Mouse (Mus musculus) MEL (cell line): ENCODE results near the gene Lpar3. TPM values are rescaled to one million over a fixed set of nuclear protein-coding genes. Genes with fewer than 3 reads are reported as not detected.

Experiments
- DNase-seq: peaks from one replicate; pipeline ENCODE4 v3.0.0; 2011; ENCODE audit warnings: low read depth, low spot score
- H3K27ac ChIP-seq: 2 replicates; pipeline ENCODE4 v1.5.1; 2012; ENCODE audit warnings: low read depth, mild to moderate bottlenecking, control low read depth, low read length, moderate library complexity; ENCODE audit not compliant: control insufficient read depth
- H3K27me3 ChIP-seq, 2 experiments: fragments of 150-350 bp in 1 of 2; sonication (generic) in 1 of 2; 2 replicates each; pipeline ENCODE4 v1.6.1; 2012; ENCODE audit warnings: low read length in 2 of 2, mild to moderate bottlenecking in 2 of 2, improper control_type of control experiment in 1 of 2, moderate library complexity in 1 of 2; ENCODE audit not compliant: insufficient read depth in 2 of 2, control insufficient read depth in 1 of 2
- H3K36me3 ChIP-seq, 2 experiments: 2 replicates each; pipeline ENCODE4 v1.6.1; 2012 to 2014; ENCODE audit warnings: low read length in 2 of 2, improper control_type of control experiment in 1 of 2, inconsistent platforms in 1 of 2, mild to moderate bottlenecking in 1 of 2; ENCODE audit not compliant: insufficient read depth in 2 of 2, control insufficient read depth in 1 of 2
- H3K4me1 ChIP-seq, 2 experiments: fragments of 150-350 bp in 1 of 2; sonication (generic) in 1 of 2; 2 replicates each; pipeline ENCODE4 v1.6.1; 2012; ENCODE audit warnings: low read length in 2 of 2, improper control_type of control experiment in 1 of 2, mild to moderate bottlenecking in 1 of 2; ENCODE audit not compliant: insufficient read depth in 2 of 2, control insufficient read depth in 1 of 2
- H3K4me3 ChIP-seq, 2 experiments: fragments of 150-350 bp in 1 of 2; sonication (generic) in 1 of 2; 2 replicates each; pipeline ENCODE4 v1.5.1; 2012; ENCODE audit warnings: low read depth in 2 of 2, low read length in 2 of 2, mild to moderate bottlenecking in 2 of 2, moderate library complexity in 2 of 2, control low read depth in 1 of 2, improper control_type of control experiment in 1 of 2; ENCODE audit not compliant: control insufficient read depth in 1 of 2, insufficient read depth in 1 of 2
- H3K79me2 ChIP-seq: 2 replicates; pipeline ENCODE4 v1.6.1; 2012; ENCODE audit warnings: mild to moderate bottlenecking, low read length, moderate library complexity; ENCODE audit not compliant: control insufficient read depth, poor library complexity, insufficient read depth
- H3K9ac ChIP-seq: 2 replicates; pipeline ENCODE4 v1.6.1; 2012; ENCODE audit warnings: low read depth, mild to moderate bottlenecking, control low read depth, low read length, moderate library complexity; ENCODE audit not compliant: control insufficient read depth, poor library complexity, severe bottlenecking
- H3K9me3 ChIP-seq: fragments of 150-350 bp; sonication (generic); replicated peaks from 2 replicates; pipeline ENCODE4 v1.6.1; 2012; ENCODE audit warnings: mild to moderate bottlenecking, low read length, improper control_type of control experiment, moderate library complexity; ENCODE audit not compliant: insufficient read depth
- E2F4 ChIP-seq: IDR thresholded peaks from 2 replicates; pipeline ENCODE4 v1.6.1; 2011; ENCODE audit warnings: low read depth, low read length, improper control_type of control experiment, borderline replicate concordance
- ELF1 ChIP-seq: IDR thresholded peaks from 2 replicates; pipeline ENCODE4 v1.6.1; 2014; ENCODE audit warnings: low read depth, mild to moderate bottlenecking, inconsistent platforms, low read length, improper control_type of control experiment, moderate library complexity
- HCFC1 ChIP-seq: IDR thresholded peaks from 2 replicates; pipeline ENCODE4 v1.6.1; 2012; ENCODE audit warnings: low read depth, mild to moderate bottlenecking, inconsistent platforms, low read length, improper control_type of control experiment, moderate library complexity
- JUND ChIP-seq: IDR thresholded peaks from 2 replicates; pipeline ENCODE4 v1.6.1; 2011; ENCODE audit warnings: low read depth, mild to moderate bottlenecking, improper control_type of control experiment, low read length
- MAFK ChIP-seq: IDR thresholded peaks from 2 replicates; pipeline ENCODE4 v1.6.1; 2011; ENCODE audit warnings: low read depth, mild to moderate bottlenecking, low read length, improper control_type of control experiment, borderline replicate concordance
- MAX ChIP-seq: IDR thresholded peaks from 2 replicates; pipeline ENCODE4 v1.6.1; 2011; ENCODE audit warnings: low read length, improper control_type of control experiment
- MXI1 ChIP-seq: IDR thresholded peaks from 2 replicates; pipeline ENCODE4 v1.6.1; 2011; ENCODE audit warnings: mild to moderate bottlenecking, low read depth, low read length, improper control_type of control experiment
- MYB ChIP-seq: IDR thresholded peaks from 2 replicates; pipeline ENCODE4 v1.6.1; 2011; ENCODE audit warnings: mild to moderate bottlenecking, low read depth, low read length, improper control_type of control experiment
- MYC ChIP-seq: IDR thresholded peaks from 2 replicates; pipeline ENCODE4 v1.6.1; 2011; ENCODE audit warnings: low read depth, mild to moderate bottlenecking, low read length, improper control_type of control experiment, moderate library complexity
- NELFE ChIP-seq: IDR thresholded peaks from 2 replicates; pipeline ENCODE4 v1.6.1; 2011; ENCODE audit warnings: low read depth, low read length, improper control_type of control experiment
- NRF1 ChIP-seq: IDR thresholded peaks from 2 replicates; pipeline ENCODE4 v1.6.1; 2014; ENCODE audit warnings: low read depth, mild to moderate bottlenecking, inconsistent platforms, low read length, improper control_type of control experiment, moderate library complexity; ENCODE audit not compliant: poor library complexity, insufficient read depth, severe bottlenecking
- POLR2AphosphoS2 ChIP-seq: IDR thresholded peaks from 2 replicates; pipeline ENCODE4 v1.6.1; 2011; ENCODE audit warnings: low read length, improper control_type of control experiment
- POLR2AphosphoS5 ChIP-seq: IDR thresholded peaks from 2 replicates; pipeline ENCODE4 v1.6.1; 2012; ENCODE audit warnings: low read depth, borderline replicate concordance, mild to moderate bottlenecking, inconsistent platforms, low read length, moderate library complexity, mixed read lengths
- RAD21 ChIP-seq: IDR thresholded peaks from 2 replicates; pipeline ENCODE4 v1.6.1; 2011; ENCODE audit warnings: mild to moderate bottlenecking, low read depth, low read length, improper control_type of control experiment
- RCOR1 ChIP-seq: IDR thresholded peaks from 2 replicates; pipeline ENCODE4 v1.6.1; 2012; ENCODE audit warnings: low read depth, mild to moderate bottlenecking, inconsistent platforms, low read length, improper control_type of control experiment
- SMC3 ChIP-seq: IDR thresholded peaks from 2 replicates; pipeline ENCODE4 v1.6.1; 2011; ENCODE audit warnings: low read depth, low read length, improper control_type of control experiment
- TBP ChIP-seq: IDR thresholded peaks from 2 replicates; pipeline ENCODE4 v1.8.0; 2011; ENCODE audit warnings: low read depth, low read length, improper control_type of control experiment
- TCF12 ChIP-seq: IDR thresholded peaks from 2 replicates; pipeline ENCODE4 v1.6.1; 2014; ENCODE audit warnings: low read depth, mild to moderate bottlenecking, inconsistent platforms, low read length, improper control_type of control experiment, moderate library complexity
- UBTF ChIP-seq: IDR thresholded peaks from 2 replicates; pipeline ENCODE4 v1.6.1; 2012; ENCODE audit warnings: low read depth, mild to moderate bottlenecking, inconsistent platforms, low read length, improper control_type of control experiment, moderate library complexity, borderline replicate concordance; ENCODE audit not compliant: insufficient read depth
- USF1 ChIP-seq: IDR thresholded peaks from 2 replicates; pipeline ENCODE4 v1.6.1; 2014; ENCODE audit warnings: low read depth, mild to moderate bottlenecking, inconsistent platforms, low read length, improper control_type of control experiment, moderate library complexity
- USF2 ChIP-seq, 2 experiments: IDR thresholded peaks; 2 replicates each; pipeline ENCODE4 v1.6.1; 2011 to 2012; ENCODE audit warnings: improper control_type of control experiment in 2 of 2, low read length in 2 of 2, borderline replicate concordance in 1 of 2, inconsistent platforms in 1 of 2, low read depth in 1 of 2, mild to moderate bottlenecking in 1 of 2; ENCODE audit not compliant: insufficient read depth in 1 of 2
- ZKSCAN1 ChIP-seq: IDR thresholded peaks from 2 replicates; pipeline ENCODE4 v1.6.1; 2012; ENCODE audit warnings: low read depth, mild to moderate bottlenecking, inconsistent platforms, low read length, improper control_type of control experiment, moderate library complexity
- ZNF384 ChIP-seq: IDR thresholded peaks from 2 replicates; pipeline ENCODE4 v1.6.1; 2012; ENCODE audit warnings: low read depth, mild to moderate bottlenecking, inconsistent platforms, low read length, improper control_type of control experiment
- polyA plus RNA-seq, 2 experiments: library from polyadenylated mRNA; stranded (reverse) in 1 of 2; unstranded in 1 of 2; fragments of >175 nt in 1 of 2; fragments of >200 nt in 1 of 2; gene quantifications; 2 replicates each; pipeline versions ENCODE4 v1.2.1 to v1.2.4; 2012; ENCODE audit warnings: low replicate concordance in 2 of 2, low read depth in 1 of 2; ENCODE audit not compliant: insufficient read length in 2 of 2, insufficient read depth in 1 of 2, missing spikeins in 1 of 2
- total RNA-seq: library from RNA; depleted of rRNA; stranded (reverse); fragments of 300-350 nt; gene quantifications from 2 replicates; pipeline ENCODE4 v1.2.3, GENCODE M21; 2012

Lpar3 gene
- total and polyA plus RNA-seq, 3 experiments = not detected

DNA sequence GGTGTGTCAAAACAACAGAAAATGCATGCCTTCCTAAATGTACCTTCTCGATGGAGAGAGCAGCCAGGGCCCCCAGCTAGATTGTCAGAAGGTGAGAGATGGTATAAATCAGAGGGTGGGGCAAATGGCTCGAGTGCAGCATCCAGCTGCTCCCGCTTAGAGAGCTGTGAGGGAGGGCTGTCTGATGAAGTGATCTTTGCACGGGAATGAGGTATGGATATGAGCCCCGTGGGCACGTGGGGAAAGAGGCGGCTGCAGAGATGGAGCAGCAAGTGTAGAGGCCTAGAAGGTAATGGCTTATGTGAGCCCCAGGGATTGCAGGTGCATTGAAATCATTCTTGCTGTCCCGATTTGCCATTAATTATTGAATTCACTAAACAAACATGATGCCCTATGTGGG, 15.5 kb downstream of the Lpar3 start:
- no peak overlapping the region for H3K4me3 ChIP-seq
- no peaks in the 10 kb centered on the region for H3K79me2 ChIP-seq
- no peaks in the 10 kb centered on the region for H3K9me3 ChIP-seq
- H3K27ac ChIP-seq = no peak overlapping the region
- H3K9ac ChIP-seq = no peak overlapping the region
- H3K4me1 ChIP-seq = peaks cover 0 to 7% of the 10 kb centered on the region in 2 experiments; a peak in 1 of 4 replicates
- DNase-seq = no peak
- H3K36me3 ChIP-seq = no peaks in the 10 kb centered on the region
- TF ChIP-seq UBTF (no peak), ZKSCAN1 (no peak), MAFK (no peak), HCFC1 (no peak), TBP (no peak)
- peaks cover 0 to 4% of the 10 kb centered on the region in 2 experiments; a peak in 2 of 4 replicates for H3K27me3 ChIP-seq

DNA sequence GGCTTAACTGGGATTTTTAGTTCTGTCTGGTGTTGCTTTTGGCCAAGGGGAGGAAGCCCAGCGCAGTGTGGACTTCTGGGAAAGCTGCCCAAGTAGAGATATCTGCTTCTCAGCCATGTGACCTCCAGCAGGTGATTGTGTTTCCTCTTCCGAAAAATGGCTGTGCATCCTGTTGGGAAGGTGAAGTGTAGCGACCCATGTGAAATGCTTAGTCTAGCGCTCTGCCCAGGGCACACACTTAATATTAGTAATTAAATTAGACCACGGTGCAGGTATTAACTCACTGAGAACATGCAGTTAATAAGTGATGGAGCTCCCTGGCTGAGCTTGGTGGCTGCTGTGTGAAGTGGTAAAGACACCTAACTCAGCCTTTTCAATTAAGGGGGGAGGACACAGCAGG, 16.9 kb downstream of the Lpar3 start:
- no peak for DNase-seq
- H3K9ac ChIP-seq = no peak overlapping the region
- H3K9me3 ChIP-seq = no peaks in the 10 kb centered on the region
- TF ChIP-seq SMC3 (no peak), ZNF384 (no peak), NRF1 (no peak), POLR2AphosphoS2 (no peak), E2F4 (no peak), USF2 (IDR thresholded peaks at IDR 0.05; ENCODE audit: borderline replicate concordance in 1 of 2, insufficient read depth in 1 of 2, low read depth in 1 of 2, low read length in 2 of 2) (no peak), NELFE (no peak), TCF12 (no peak), ELF1 (no peak)
- no peak overlapping the region for H3K4me3 ChIP-seq
- peaks cover 0 to 4% of the 10 kb centered on the region in 2 experiments; a peak in 2 of 4 replicates for H3K27me3 ChIP-seq
- H3K4me1 ChIP-seq = peaks cover 0 to 7% of the 10 kb centered on the region in 2 experiments; a peak in 1 of 4 replicates
- H3K27ac ChIP-seq = no peak overlapping the region
- no peaks in the 10 kb centered on the region for H3K36me3 ChIP-seq
- H3K79me2 ChIP-seq = no peaks in the 10 kb centered on the region

DNA sequence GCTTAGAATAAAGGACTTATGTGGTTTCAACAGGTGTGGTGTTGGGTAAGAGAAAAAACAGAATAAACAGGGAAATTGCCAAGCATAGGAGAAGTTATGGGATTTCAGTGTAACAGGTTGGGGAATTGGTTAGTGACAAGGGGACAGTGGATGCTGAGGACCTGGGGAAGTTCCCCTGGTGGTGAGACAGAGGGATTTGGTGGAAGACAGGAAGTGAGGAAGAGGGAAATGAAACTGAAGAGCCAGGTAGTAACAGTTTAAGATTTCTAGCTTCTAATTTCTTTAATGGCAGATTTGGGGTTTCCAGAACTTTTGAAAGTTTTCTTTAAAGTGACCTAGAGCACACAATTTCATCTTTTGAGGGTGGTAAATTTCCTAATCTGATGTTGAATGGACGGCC, 23.9 kb downstream of the Lpar3 start:
- Histone ChIP-seq H3K4me1 (no peaks in the 10 kb centered on the region), H3K27me3 (peaks cover 0 to 6% of the 10 kb centered on the region in 2 experiments; a peak in 2 of 4 replicates), H3K9ac (no peak overlapping the region), H3K4me3 (no peak overlapping the region), H3K79me2 (no peaks in the 10 kb centered on the region), H3K9me3 (no peaks in the 10 kb centered on the region), H3K27ac (no peak overlapping the region), H3K36me3 (no peaks in the 10 kb centered on the region)
- no peak for DNase-seq
- TF ChIP-seq POLR2AphosphoS2 (no peak), MAFK (no peak), MAX (no peak), MYC (no peak), JUND (no peak), RCOR1 (no peak), USF1 (no peak), USF2 (IDR thresholded peaks at IDR 0.05; ENCODE audit: borderline replicate concordance in 1 of 2, insufficient read depth in 1 of 2, low read depth in 1 of 2, low read length in 2 of 2) (no peak), ZNF384 (no peak), NRF1 (no peak), MXI1 (no peak), RAD21 (no peak), TBP (no peak), MYB (no peak), POLR2AphosphoS5 (no peak)
